Mouse (Mus musculus) CD8-positive naive resting alpha-beta T cell, adult 57 days (primary cell): ENCODE results near the gene Alg3. TPM values are rescaled to one million over a fixed set of nuclear protein-coding genes. Genes with fewer than 3 reads are reported as not detected.

Experiments
- total RNA-seq: library from RNA; stranded (reverse); gene quantifications from one replicate; pipeline ENCODE4 v1.2.4, GENCODE M21; 2023

Gene Alg3
- 14.0 TPM for total RNA-seq

GRCm38 (mm10) chr16:20611357-20612227 is at the start of gene Alg3, which contains the start of the genes Eef1akmt4 and Gm49333:
Gene Alg3, minus strand, starts transcription at chr16:20611735.
Gene Eef1akmt4, plus strand, starts transcription at chr16:20611593.
Gene Gm49333, plus strand, starts transcription at chr16:20611610.

GRCm38 (mm10) chr16:20651076-20651946 is 39.8 kb upstream of the Alg3 start, which contains the start of gene Psmd2:
Gene Psmd2, plus strand, starts transcription at chr16:20651652.

GRCm38 (mm10) chr16:20629731-20630634 is 18.4 kb upstream of the Alg3 start, which contains the start of gene Ece2:
Gene Ece2, plus strand, starts transcription at chr16:20629828.

GRCm38 (mm10) chr16:20621191-20621990 is 9.9 kb upstream of the Alg3 start, which contains the start of gene Camk2n2:
Gene Camk2n2, minus strand, starts transcription at chr16:20621287.

GRCm38 (mm10) chr16:20589366-20589938 is 22.1 kb downstream of the Alg3 start, which contains the start of gene Vwa5b2:
Gene Vwa5b2, plus strand, starts transcription at chr16:20589471.

Other genes starting within 250 kb of the Alg3 start
- 77.7 TPM for gene Abcc5, start 185.3 kb downstream of the Alg3 start, total RNA-seq
- gene Eif2b5, start 112.9 kb downstream of the Alg3 start, total RNA-seq, result 37.4 TPM
- 41.3 TPM for gene Dvl3, start 94.8 kb downstream of the Alg3 start, total RNA-seq
- gene Ap2m1, start 76.3 kb downstream of the Alg3 start, total RNA-seq, result 174 TPM
- gene Abcf3, start 63.2 kb downstream of the Alg3 start, total RNA-seq, result 82.8 TPM
- gene Vwa5b2, start 22.3 kb downstream of the Alg3 start, total RNA-seq, result 0.40 TPM
- gene Eef1akmt4, start 142 bp downstream of the Alg3 start, total RNA-seq, result 8.0 TPM
- not detected for gene Gm49333, start 125 bp downstream of the Alg3 start, total RNA-seq
- gene Camk2n2, start 9.6 kb upstream of the Alg3 start, total RNA-seq, result not detected
- not detected for gene Ece2, start 18.1 kb upstream of the Alg3 start, total RNA-seq
- gene Psmd2, start 39.9 kb upstream of the Alg3 start, total RNA-seq, result 100 TPM
- 284 TPM for gene Eif4g1, start 56.6 kb upstream of the Alg3 start, total RNA-seq
- gene Fam131a, start 81.5 kb upstream of the Alg3 start, total RNA-seq, result 2.0 TPM
- gene Polr2h, start 105.9 kb upstream of the Alg3 start, total RNA-seq, result 24.2 TPM
- 4.2 TPM for gene Clcn2, start 106.0 kb upstream of the Alg3 start, total RNA-seq
- not detected for gene Chrd, start 121.4 kb upstream of the Alg3 start, total RNA-seq
- not detected for gene Thpo, start 122.8 kb upstream of the Alg3 start, total RNA-seq